Mouse (Mus musculus): ENCODE data around the gene Npy4r. TPM values are rescaled to one million over a fixed set of nuclear protein-coding genes. Genes with fewer than 3 reads are reported as not detected.

The Npy4r gene
- polyA plus RNA-seq, 1 experiment from 2014 or later, result 0.19 TPM

DNA sequence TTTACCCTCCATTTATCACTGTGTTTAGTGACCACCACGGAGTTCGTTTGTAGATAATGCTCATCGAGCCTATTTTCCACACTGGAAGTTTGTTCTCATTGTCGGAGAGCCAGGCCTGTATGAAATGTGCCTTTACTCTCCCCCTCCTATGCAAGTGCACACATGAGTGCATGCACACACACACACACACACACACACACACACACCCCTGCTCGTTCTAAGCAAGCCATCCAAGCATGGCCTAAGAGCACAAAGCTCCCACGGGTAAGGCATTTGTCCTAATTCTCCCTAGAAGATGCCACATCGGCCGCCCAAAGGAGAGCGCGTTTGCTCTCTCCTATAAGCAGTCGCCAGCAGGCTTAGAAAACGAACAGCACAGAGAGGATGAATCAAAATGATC, 3.5 kb upstream of the Npy4r start:
- 79% methylated on average over 12 of the region's 12 CpGs for WGBS
- H3K27me3 ChIP-seq (replicated peaks), result peaks cover 14% of the 10 kb centered on the region; the same call in 1 of the 2 replicates

DNA sequence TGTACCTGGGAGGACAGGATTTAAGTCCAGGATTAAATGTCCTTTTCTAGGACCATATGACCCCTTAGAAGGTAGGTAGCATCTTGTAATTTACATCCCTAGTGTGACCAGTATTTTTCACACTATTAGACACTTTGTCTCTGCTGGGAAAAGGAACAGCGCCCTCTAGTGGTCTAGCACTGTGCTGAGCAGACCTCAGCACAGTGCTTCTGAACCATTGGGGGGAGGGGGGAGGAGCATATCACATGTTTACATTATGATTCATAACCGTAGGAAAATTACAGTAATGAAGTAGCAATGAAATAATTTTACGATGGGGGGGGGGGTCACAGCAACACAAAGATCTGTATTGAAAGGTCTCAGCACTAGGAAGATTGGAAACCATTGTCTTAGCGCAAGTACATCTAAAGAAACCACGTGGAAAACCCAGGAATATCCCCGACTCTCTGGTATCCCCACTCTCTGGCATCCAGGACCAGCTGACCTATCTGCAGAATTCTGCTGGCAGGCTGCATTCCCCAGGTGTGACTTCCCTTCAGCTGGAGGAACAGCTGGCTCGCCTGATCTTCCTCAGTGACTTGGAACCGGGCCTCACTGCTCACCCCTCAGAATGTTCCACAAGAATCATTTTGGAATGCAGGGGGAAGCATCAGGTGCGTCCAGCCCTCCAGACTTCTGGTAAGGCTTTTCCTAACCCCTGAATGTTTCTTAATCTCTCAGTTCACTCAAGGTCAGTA, 2.5 kb upstream of the Npy4r start:
- H3K27ac ChIP-seq (ENCODE audit: poor library complexity, severe bottlenecking), result no peak overlapping the region
- no peak overlapping the region for H3K4me3 ChIP-seq
- no peak overlapping the region for H3K9ac ChIP-seq
- H3K36me3 ChIP-seq, result no peaks in the 10 kb centered on the region
- H3K4me2 ChIP-seq, result no peak overlapping the region
- no peak for ATAC-seq (ENCODE audit: insufficient number of reproducible peaks, low FRiP score)
- 56% methylated on average over 9 of the region's 9 CpGs for WGBS
- peaks cover 14% of the 10 kb centered on the region; the same call in 1 of the 2 replicates for H3K27me3 ChIP-seq (replicated peaks)
- H3K4me1 ChIP-seq (replicated peaks), result peaks cover 16% of the 10 kb centered on the region
- H3K9me3 ChIP-seq (replicated peaks), result no peaks in the 10 kb centered on the region

More for the DNA sequence above, 3.5 kb upstream of the Npy4r start:
- Histone ChIP-seq H3K27ac (ENCODE audit: poor library complexity, severe bottlenecking) (no peak overlapping the region), H3K9me3 (replicated peaks) (no peaks in the 10 kb centered on the region), H3K4me3 (no peak overlapping the region), H3K36me3 (no peaks in the 10 kb centered on the region), H3K4me1 (replicated peaks) (peaks cover 16% of the 10 kb centered on the region), H3K4me2 (no peak overlapping the region), H3K9ac (no peak overlapping the region)
- ATAC-seq (ENCODE audit: insufficient number of reproducible peaks, low FRiP score), result no peak

DNA sequence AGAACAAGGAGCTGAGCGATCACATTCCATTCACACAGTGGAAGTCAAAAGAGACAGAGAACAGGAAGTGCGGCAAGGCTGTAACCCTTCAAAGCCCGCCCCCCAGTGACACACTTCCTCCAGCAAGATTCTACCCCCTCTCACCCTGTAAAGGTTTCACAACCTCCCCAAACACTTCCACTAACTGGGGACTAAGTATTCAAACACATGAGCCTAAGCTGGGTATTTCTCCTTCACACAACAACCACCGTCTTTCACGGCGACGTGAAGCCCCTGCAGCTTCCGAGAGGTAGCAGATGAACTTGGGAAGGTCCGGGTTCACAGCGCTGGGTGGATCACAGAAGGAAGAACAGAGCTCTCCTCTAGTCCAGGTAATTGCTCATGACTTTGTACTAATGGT, 9.4 kb downstream of the Npy4r start:
- no peaks in the 10 kb centered on the region for H3K4me1 ChIP-seq (replicated peaks)
- H3K9me3 ChIP-seq (replicated peaks), result no peaks in the 10 kb centered on the region
- ATAC-seq (ENCODE audit: insufficient number of reproducible peaks, low FRiP score), result no peak
- H3K27me3 ChIP-seq (replicated peaks), result no peaks in the 10 kb centered on the region
- 83% methylated on average over 10 of the region's 10 CpGs for WGBS
- H3K27ac ChIP-seq (ENCODE audit: poor library complexity, severe bottlenecking), result no peak overlapping the region
- H3K4me2 ChIP-seq, result no peak overlapping the region
- no peak overlapping the region for H3K9ac ChIP-seq
- no peak overlapping the region for H3K4me3 ChIP-seq
- H3K36me3 ChIP-seq, result no peaks in the 10 kb centered on the region

DNA sequence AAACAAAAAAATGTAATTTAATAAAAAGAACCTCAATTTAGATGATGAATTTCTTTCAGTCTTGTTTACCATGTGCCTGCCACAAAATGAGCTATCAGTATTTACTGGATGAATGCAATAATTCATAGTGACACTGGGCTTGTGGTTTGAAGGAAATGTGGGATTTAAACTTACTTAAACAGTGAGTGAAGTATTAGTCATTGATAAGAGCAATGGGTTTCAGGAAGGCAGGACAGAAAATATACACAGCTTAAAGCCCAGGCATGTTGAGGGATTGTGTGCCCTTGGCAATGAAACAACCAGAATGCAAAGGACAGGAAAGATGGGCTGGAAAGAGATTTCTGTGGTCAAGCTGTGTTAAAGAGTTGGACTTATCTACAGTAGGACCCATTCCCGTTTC, 10.0 kb downstream of the Npy4r start:
- Histone ChIP-seq H3K4me1 (replicated peaks) (no peaks in the 10 kb centered on the region), H3K9me3 (replicated peaks) (no peaks in the 10 kb centered on the region), H3K9ac (no peak overlapping the region), H3K27me3 (replicated peaks) (no peaks in the 10 kb centered on the region), H3K27ac (ENCODE audit: poor library complexity, severe bottlenecking) (no peak overlapping the region), H3K4me2 (no peak overlapping the region), H3K36me3 (no peaks in the 10 kb centered on the region), H3K4me3 (no peak overlapping the region)
- no peak for ATAC-seq (ENCODE audit: insufficient number of reproducible peaks, low FRiP score)
- WGBS, result 75% methylated on average over 1 of the region's 1 CpGs

DNA sequence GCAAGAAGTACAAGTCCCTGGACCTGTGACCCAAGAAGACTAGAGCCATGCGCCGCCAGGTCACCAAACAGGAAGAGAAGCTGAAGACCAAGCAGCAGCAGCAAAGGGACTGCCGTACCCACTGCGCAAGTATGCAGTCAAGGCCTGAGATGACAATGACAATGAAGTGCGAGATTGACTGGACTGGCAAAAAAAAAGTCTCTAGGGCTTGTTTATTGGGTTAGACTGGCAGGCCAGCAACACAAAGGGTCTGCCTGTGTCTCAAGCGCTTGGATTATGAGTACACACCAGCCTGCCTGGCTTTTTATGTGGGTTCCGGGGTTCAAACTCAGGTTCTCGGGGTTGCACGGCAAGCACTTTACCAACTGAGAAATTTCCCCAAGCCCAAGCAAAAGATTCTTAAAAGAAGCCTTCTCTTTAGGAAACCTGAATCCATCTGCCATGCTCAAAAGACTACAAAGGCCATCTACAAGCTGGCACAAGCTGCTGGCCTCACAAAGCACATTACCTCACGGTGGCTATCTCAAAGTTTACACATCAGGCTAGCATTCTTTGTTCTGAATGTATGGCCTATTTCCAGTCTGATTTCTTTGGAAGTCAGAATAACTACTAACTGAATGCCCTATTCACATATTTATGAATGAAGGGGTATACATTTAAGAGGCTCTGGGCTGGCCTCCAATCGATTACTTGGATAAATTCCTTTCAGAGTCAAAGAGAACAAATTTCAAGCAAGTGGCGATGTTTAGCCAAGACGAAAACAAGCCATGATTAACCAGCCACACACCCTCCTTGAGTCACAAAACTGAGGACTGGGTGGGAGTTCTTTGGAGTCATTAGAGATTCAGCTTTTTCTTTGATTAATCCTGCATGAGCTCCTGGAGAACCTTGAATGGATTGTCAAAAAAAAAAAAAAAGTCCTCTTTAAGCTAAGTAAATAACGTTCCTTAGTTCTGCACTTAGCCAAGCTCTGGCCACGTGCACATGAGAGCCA, 12.3 kb downstream of the Npy4r start:
- Histone ChIP-seq H3K4me1 (replicated peaks) (no peaks in the 10 kb centered on the region), H3K4me2 (no peak overlapping the region), H3K27ac (ENCODE audit: poor library complexity, severe bottlenecking) (no peak overlapping the region), H3K9ac (no peak overlapping the region), H3K9me3 (replicated peaks) (no peaks in the 10 kb centered on the region), H3K4me3 (no peak overlapping the region), H3K36me3 (no peaks in the 10 kb centered on the region), H3K27me3 (replicated peaks) (no peaks in the 10 kb centered on the region)
- no peak for ATAC-seq (ENCODE audit: insufficient number of reproducible peaks, low FRiP score)
- WGBS, result 82% methylated on average over 15 of the region's 15 CpGs

DNA sequence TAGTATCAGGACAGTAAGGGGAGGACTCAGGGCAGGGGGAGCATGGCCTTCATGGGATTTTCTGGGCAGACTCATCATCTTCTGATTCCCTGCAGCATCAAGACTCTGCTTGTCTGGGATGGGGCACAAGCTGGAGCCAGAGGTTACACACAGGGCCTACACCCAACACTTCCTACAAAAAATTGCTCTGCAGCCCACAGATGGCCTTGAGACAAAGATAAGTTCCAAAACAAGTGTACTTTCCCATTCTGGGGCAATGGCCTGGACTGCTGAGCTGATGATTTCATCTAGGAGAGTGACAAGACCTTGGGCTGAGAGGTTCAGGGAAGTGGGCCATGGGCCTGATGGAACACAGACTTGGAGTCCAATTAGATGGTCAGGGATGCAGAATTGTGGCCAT, 16.9 kb downstream of the Npy4r start:
- H3K9ac ChIP-seq, result no peak overlapping the region
- H3K36me3 ChIP-seq, result no peaks in the 10 kb centered on the region
- no peak overlapping the region for H3K27ac ChIP-seq (ENCODE audit: poor library complexity, severe bottlenecking)
- no peaks in the 10 kb centered on the region for H3K9me3 ChIP-seq (replicated peaks)
- peaks cover 7% of the 10 kb centered on the region; the same call in 1 of the 2 replicates for H3K4me1 ChIP-seq (replicated peaks)
- no peak overlapping the region for H3K4me3 ChIP-seq
- H3K4me2 ChIP-seq, result no peak overlapping the region
- no peak for ATAC-seq (ENCODE audit: insufficient number of reproducible peaks, low FRiP score)
- 0 out of 2 replicates have a peak, but pooled peaks cover 3% of the 10 kb centered on the region for H3K27me3 ChIP-seq (replicated peaks)

DNA sequence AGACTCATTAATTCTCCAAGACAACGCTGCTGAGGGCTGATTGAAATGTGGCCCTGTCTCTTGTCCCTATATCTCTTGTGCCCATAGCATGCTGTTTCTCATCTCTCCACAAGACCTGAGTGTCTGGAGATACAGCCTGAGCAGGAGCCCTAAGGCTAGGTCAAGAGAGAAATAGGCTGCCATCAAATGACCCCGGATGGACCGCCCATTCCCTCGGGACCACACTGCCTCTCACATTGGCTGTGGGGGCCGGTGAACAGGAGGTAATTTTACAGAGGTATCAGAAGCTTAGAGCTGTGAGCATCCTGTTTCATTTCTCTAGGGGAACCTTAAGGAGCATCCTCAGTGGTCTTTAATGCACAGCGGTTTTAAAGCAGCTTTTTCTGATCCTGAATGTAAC, 21.1 kb downstream of the Npy4r start:
- Histone ChIP-seq H3K9ac (no peak overlapping the region), H3K9me3 (replicated peaks) (no peaks in the 10 kb centered on the region), H3K4me3 (no peak overlapping the region), H3K4me2 (no peak overlapping the region), H3K36me3 (no peaks in the 10 kb centered on the region), H3K27me3 (replicated peaks) (0 out of 2 replicates have a peak, but pooled peaks cover 3% of the 10 kb centered on the region), H3K4me1 (replicated peaks) (peaks cover 7% of the 10 kb centered on the region; the same call in 1 of the 2 replicates), H3K27ac (ENCODE audit: poor library complexity, severe bottlenecking) (no peak overlapping the region)
- ATAC-seq (ENCODE audit: insufficient number of reproducible peaks, low FRiP score), result no peak
- 65% methylated on average over 6 of the region's 6 CpGs for WGBS

DNA sequence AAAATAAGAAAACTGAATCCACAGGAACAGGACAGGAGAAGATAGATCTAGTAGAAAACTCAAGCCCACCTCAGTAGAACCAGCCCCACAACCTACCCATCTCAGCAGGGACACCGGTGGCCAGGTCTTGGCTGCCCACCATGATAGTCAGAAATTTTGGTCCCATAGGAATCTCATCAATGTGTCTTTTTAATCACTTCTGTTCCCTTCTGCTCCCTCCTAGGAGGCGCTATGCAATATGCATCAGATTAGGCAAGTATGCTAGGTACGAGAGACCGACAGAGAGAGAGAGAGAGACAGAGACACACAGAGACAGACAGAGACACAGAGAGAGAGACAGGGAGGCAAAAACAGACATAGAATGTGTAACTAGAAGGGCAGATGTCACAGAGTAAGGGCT, 30.6 kb downstream of the Npy4r start:
- H3K9ac ChIP-seq, result no peak overlapping the region
- H3K27ac ChIP-seq (ENCODE audit: poor library complexity, severe bottlenecking), result no peak overlapping the region
- WGBS, result 96% methylated on average over 4 of the region's 4 CpGs
- H3K4me3 ChIP-seq, result no peak overlapping the region
- no peak overlapping the region for H3K4me2 ChIP-seq
- no peaks in the 10 kb centered on the region for H3K27me3 ChIP-seq (replicated peaks)
- no peaks in the 10 kb centered on the region for H3K9me3 ChIP-seq (replicated peaks)
- ATAC-seq (ENCODE audit: insufficient number of reproducible peaks, low FRiP score), result no peak
- peaks cover 18% of the 10 kb centered on the region for H3K4me1 ChIP-seq (replicated peaks)
- H3K36me3 ChIP-seq, result no peaks in the 10 kb centered on the region

DNA sequence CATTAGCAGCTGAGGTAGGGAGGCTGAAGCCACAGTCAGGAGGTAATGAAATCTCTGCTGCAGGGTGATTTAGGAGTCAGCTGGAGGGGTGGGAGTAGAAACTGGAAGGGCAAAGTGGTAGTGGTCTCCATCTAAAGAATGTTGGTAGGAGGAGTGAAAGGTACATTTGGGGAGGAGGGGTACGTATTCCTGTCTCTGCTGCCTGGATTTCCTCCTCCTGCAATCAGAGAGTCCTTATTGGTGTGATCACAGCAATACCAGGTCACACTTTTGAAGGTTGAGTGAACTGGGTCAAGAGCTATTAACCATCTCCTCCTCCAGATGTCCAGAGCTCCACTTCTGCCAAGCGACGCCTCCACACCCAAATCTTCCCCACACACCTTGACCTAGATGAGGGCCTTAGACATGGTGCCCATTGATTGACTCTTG, 31.4 kb downstream of the Npy4r start:
- Histone ChIP-seq H3K4me3 (no peak overlapping the region), H3K36me3 (no peaks in the 10 kb centered on the region), H3K27me3 (replicated peaks) (no peaks in the 10 kb centered on the region), H3K9ac (no peak overlapping the region), H3K9me3 (replicated peaks) (no peaks in the 10 kb centered on the region), H3K4me1 (replicated peaks) (peaks cover 18% of the 10 kb centered on the region), H3K4me2 (no peak overlapping the region), H3K27ac (ENCODE audit: poor library complexity, severe bottlenecking) (no peak overlapping the region)
- no peak for ATAC-seq (ENCODE audit: insufficient number of reproducible peaks, low FRiP score)
- 80% methylated on average over 3 of the region's 3 CpGs for WGBS

DNA sequence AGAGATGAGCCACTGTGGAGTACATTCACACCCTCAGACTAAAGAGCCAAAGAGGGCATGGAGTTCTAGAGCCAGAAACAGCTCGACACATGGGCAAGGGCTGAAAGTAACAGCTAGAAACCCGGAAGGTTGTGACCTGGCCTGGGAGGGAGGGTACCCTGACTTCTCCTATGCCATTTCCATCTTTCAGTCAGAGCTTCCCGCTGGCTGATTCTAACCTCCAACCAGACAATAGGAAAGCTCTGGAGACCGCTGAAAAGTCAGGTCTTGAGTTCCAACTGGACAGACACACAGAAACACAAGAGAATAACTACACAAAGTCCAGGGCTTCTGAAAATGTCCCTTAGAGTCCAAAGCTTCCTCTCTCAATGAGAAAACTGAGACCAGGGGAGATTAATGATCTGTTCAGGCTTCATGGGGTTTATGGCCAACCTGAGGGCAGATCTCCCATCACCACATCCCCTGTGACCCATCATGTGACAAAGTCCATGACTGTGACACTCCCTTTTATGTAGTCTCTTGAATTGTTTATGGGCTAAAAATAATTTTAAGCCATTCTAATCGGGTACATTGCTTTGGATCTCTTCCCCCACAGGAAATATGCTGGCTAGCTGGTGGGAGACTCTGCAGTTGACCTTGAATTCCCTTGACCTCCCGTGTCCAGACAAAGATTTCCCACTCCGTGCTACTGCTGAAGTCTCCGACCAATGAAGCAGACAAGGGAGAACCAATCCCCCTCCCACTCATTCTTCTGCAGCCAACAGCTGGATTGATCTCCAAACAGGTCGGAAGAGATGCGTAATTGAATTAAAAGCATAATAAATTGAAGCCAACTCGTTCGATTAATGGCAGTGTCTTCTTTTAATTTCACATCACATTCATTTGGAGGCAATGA, 32.0 kb downstream of the Npy4r start:
- Histone ChIP-seq H3K9me3 (replicated peaks) (no peaks in the 10 kb centered on the region), H3K27me3 (replicated peaks) (no peaks in the 10 kb centered on the region), H3K4me3 (no peak overlapping the region), H3K36me3 (no peaks in the 10 kb centered on the region), H3K9ac (no peak overlapping the region), H3K4me2 (no peak overlapping the region), H3K4me1 (replicated peaks) (peaks cover 18% of the 10 kb centered on the region), H3K27ac (ENCODE audit: poor library complexity, severe bottlenecking) (no peak overlapping the region)
- no peak for ATAC-seq (ENCODE audit: insufficient number of reproducible peaks, low FRiP score)
- 62% methylated on average over 12 of the region's 12 CpGs for WGBS

Data from heart, embryonic 12.5 days (tissue).